Mouse (Mus musculus) right cerebral cortex, postnatal 14 days (tissue): Measurements from ENCODE around the gene Lamb1.
A peak's percentile ranks its signal among the peaks of the same experiment; 100 is the strongest.

Experiments used
- DNase-seq: peaks from one replicate; pipeline ENCODE4 v3.0.0; 2022

The Lamb1 gene

DNA sequence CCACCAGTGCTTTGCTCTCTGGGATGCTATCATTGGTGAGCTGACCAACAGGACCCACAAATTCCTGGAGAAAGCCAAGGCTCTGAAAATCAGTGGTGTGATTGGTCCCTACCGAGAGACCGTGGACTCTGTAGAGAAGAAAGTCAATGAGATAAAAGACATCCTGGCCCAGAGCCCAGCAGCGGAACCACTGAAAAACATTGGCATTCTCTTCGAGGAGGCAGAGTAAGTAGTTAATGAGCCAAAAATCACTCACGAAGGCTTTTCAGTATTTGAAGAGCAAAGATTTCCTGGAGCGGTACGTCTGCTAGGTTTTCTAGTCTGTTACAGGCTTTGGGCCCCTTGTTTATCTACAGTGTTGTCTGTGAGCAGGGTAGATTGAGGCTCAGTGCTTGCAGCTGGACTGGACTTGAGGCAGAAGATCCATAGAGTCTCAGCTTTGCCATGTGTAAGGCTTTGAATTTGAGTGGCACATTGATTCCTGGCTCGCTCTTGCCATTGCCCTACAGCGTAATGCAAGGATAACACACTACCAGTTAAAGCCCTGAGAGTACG, 53.5 kb downstream of the Lamb1 start:
- DNase-seq, result no peak

DNA sequence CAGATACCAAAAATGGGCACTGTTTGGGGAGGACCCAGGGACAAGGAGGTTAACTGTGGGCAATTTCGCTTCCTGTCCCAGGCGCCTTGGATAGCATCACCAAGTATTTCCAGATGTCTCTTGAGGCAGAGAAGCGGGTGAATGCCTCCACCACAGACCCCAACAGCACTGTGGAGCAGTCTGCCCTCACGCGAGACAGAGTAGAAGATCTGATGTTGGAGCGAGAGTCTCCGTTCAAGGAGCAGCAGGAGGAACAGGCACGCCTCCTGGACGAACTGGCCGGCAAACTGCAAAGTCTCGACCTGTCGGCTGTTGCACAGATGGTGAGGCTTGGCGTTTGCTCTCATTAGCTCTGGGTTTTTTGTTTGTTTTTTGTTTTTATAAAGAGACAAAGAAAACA, 55.8 kb downstream of the Lamb1 start:
- DNase-seq, result no peak

DNA sequence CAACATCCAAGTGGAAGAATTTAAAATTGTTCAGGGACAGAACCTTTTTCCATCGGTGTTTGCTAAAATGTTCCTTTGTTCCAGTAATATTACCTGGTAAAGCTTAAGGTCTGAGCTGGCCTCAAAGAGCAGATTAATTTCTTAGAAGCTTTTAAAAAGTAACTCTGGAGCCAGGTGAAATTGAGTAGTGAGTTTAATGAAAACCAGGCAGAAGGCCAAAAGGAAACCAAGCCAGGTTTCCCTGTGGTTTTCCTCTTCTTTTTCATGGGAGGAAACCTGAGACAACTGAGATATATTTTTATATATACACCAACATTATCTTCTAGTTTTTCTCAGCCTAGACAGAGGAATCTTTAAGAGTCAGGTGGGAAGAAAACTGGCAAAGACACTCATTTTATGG, 56.5 kb downstream of the Lamb1 start:
- DNase-seq, result no peak

DNA sequence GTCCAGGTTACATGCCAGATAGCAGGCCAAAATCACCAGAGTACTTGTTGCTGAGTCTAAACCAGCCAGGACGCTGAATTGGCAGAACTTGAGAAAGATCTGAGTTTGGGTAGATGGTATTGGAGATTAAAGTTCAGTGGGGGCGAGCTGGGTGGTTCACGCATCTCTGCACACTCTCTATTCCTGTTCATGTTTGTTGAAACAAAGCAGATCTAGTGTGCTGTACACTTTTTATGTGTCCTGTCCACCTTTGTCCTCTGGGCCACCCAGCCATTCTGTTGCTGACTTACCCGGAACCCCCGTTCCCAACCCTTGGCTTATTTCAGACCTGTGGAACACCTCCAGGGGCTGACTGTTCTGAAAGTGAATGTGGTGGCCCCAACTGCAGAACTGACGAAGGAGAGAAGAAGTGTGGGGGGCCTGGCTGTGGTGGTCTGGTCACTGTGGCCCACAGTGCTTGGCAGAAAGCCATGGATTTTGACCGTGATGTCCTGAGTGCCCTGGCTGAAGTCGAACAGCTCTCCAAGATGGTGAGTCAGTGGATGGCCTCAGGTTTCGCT, 58.2 kb downstream of the Lamb1 start:
- no peak for DNase-seq

DNA sequence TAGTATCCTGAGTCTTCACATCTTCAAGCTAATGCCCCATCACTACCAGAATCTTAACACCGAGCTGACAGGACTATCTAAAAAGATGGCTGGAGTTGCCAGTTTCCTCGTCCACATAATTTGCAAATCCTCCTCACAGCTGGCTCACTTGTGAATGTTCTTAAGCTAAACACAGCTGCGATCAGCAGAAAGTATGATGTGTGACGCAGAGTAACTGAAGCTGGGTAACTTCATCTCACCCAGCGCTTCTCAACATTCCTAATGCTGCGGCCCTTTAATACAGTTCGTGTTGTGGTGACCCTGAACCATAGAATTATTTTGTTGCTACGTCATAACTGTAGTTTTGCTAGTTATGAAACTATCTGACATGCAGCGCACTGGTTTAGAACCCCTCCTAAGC, 62.1 kb downstream of the Lamb1 start:
- DNase-seq, result no peak

DNA sequence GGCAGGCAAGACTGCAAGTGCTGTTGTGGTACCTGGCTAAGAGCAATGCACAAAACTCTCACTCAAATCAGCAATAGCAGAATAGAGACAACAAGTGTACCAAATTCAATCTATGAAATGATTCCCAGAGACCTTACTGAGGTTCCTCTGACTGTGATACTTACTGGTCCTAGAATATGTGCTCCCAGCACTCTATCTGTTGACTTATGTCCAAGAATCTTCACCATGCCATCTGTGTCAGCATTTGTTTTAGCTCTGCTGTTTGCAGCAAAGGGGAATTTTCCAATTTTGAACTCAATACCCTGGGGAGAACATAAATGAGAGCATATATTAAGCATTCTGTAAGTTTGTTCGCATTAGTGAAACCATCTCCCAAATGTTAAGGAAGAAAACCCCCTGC, 68.2 kb downstream of the Lamb1 start:
- DNase-seq, result no peak

DNA sequence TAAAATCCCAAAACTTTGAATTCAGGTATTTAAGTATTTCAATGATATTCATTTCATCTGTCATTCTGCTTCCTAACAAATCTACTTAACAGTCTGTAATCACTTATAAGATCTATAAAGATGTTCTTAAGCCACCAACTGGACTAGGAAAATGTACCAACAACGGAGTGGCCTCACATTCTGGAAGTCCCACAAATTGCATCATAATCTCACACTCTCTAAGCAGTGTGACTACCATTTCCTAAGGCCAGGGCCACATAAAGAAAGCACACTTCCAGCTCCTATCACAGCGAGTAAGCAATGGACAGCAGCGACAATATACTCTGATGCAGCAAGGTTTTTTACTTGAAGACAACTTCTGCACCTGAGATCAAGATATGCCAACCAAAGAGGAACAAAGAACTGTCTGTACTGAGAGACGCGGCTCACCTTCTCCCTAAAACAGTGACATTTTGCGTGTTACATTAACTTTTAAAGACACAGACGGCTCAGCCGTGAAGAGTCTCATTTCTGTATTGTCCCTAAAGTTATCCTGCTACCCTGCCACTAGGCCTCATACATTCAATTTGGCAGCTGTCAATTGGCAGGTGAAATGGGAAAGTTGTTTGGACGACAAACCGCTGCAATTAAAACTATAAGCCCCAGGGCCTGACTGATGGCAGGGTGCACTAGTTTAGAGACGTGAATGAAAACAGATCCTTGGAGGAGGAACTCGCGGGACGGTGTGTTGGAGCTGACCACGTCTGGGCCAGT, 85.3 kb downstream of the Lamb1 start:
- no peak for DNase-seq

DNA sequence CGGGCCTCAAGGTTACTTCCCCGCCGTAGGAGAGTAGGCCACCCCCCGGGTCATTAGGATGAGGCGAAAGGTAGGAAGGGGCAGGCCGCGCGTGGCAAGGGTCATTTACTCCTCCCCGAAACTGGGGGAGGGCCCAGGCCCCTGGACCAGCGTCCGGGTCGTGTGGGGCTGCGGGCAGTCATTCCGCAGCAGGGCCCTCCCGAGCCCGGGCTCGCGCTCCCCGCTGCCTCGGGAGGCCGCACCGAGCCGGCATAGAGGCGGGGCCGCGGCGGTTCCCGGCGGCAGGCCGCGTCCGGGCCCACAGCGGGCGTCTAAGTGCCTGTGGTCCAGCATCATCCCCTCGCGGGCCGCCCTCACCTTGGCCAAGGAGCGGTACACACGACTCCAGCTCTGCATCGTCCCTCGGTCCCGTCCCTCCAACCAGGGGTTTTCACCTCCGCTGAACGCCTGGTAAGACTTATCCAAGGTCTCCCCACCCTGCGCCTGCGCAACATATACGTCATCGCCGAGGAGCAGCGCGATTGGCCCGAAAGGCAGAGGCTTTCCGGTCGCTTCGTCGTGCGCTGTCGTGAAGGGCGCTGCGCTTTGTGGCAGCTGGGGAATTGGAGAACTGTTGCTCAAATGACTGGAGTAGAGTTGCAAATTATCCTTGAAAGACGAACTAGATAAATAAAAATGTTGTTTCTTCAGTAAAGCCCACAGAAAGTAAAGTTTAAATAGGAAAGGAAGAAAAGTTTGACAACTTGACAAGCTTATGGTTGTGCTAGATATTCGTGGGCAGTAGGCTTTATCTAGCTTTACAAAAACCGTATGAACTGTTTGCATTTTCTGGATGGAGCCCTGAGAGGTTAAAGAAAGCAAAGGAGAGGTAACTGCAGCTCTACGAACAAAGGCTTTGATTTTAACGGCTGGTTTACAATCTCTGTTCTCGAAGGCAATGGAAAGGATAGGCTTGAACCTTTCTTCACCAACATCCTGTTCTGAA, 86.2 kb downstream of the Lamb1 start, which contains the start of gene Dld:
TSS of gene Dld (minus strand) at position 510 of the 985 bp plus-strand sequence.
- DNase-seq, result peak; percentile 97

DNA sequence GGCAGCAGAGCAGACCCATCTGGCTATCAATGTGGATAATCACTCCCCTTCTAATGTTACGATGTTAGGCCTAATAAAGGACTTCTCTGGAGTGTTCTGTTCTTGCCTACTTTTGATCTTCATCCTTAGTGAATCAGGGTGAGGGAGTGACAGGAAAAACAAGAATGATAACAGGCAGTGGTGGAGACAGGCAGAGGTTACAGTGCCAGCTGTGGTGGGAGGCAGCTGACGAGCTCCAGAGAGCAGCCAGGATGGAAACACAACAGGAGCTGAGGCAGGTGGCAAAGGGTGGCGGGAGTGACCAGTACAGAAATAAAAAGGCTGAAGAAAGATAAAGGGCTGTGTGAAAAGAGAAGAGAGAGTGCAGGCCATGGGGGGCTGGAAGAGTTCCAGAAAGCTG, 101.4 kb downstream of the Lamb1 start:
- no peak for DNase-seq

DNA sequence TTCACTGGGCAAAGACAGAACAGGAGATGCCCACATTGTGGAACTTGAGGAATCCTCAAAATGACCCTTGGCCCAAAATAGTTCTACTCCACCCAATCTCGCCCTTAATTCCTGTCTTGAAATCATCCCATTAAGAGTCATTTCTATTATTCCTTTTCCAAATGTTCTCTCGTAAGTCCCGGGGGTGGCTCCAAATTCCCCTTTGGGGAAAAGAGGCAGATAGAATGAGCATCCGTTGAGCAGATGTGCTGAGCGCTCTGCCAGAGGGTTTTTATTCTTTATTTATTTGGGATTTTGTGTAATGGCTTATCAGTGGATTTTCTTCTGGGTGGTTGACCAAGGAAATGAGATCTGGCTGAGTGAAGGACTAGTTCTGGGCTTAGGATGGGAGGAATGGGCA, 102.7 kb downstream of the Lamb1 start:
- DNase-seq, result no peak

DNA sequence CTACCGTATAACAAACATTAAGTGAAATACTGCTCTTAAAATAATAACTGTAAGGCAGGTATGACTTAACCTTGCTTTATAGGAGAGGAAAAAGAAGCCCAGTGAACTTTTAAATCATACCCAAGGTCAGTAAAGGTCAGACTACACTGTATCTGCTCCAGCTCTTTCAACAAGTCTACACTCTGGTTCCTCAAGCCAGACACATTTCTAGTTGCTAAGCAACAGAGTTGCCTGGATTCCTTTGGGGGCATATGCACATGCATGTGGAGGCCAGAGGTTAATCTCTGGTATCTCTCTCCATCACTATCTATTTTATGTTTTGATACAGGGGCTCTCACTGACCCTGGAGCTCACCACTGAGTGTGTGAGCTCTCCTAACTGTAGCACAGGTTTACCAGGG, 104.1 kb downstream of the Lamb1 start:
- no peak for DNase-seq

DNA sequence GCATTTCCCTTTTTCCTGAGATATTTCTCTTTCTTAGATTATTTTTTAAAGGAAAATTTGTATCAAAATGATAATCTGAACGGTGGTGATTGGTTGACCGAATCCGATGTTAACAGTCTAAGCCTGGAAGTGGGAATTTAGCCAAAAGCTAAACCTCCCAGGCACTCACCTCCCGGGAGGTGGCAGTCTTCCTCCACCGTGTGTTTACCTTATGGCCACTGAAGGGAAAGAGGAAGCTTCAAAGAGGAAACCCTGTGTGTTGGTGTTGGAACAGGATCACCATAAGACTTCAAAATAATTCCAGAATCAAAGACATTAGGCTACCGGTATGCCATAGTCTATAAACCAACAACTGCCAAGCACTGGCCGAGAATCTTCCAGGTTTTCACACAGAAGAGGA, 104.6 kb downstream of the Lamb1 start:
- DNase-seq, result no peak

DNA sequence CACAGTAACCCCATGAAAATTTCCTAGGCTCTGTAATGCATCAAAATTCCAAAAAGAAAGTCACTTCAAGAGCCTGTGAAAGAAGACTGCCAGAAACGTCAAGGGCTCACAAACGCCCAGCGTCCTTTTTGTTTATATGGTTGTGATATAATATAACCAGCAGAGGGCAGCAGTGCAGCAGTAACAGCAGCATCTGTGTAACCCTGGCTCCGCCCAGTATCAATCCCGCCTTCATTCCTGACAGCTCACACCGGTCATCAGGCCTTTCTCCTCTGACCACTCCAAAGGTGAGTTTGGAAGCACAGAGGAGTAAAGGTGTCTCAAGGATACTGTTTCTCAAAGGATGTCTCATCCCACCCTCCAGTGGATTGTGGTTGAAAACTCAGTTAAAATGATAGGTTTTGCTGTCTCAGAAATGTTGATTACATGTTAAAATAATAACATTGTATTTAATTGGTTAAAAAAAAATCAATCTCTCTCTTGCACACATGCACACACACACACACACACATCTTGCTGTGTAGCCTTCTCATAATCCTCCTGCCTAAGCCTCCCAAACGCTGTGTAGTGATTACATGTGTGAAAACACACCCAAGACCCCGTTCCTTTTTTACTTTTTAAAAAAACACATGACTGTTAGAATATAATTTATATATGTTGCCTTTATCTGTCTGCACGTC, 109.7 kb downstream of the Lamb1 start:
- DNase-seq, result peak; percentile 56

DNA sequence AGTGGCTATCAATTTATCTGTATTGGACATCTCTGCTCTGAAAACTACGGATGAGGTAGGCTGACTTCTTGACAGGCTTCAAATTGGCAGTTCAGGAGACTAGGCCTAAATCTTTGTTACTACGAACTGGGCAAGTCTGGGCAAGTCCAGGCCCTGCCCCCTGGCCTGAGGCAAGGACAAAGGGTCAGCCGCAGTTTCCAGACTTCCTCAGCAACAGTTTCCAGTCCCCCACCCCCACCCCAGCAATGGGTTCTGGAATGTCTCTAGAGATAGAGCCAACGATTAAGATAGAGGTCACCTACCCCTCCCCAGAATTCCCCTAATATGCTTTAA, 110.2 kb downstream of the Lamb1 start:
- DNase-seq, result no peak

DNA sequence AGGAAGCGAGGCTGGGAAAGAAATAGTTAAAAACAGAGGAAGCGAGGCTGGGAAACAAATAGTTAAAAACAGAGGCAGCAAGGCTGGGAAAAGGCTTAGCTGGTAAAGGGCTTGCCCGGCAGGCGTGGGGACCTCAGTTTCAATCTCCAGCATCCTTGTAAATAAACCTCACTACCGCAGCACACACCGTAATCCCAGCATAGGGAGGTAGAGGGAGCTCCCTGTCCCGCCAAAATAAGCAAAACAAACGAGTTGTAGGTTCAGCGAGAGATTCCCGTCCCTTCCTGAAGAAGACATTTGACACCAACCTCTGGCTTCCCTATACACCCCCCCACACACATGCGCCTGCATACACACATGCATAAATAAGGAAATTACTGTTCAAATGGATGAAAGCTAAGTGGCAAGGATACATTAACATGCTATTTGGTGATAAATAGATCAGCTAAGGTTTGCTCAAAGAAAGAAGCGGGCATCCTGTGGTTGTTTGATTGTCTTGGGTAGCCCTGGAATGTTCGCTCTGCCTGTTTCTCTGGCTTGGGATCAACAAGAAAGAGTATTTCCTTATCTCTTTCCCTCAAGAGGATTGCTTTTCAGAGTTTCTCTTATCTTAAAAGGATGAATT, 111.4 kb downstream of the Lamb1 start:
- no peak for DNase-seq

DNA sequence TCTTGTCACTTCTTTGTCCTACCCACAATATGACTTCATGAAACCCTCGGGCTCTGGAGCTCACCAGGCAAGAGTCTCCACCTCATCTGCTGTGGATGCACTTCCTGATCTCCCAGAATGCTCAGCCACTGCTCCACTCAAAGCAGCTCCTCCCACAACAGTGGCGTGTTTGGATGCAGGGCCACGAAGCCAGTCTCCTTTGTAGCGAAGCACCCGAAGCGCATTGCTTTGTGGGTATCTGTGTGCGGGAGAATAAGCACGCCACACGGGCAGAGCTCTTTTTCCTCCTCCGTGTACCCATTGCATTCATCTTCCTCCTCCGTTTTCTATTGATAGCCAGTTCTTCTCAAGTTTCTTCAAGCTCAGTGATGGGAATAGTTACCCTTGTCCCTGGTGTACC, 112.2 kb downstream of the Lamb1 start:
- DNase-seq, result no peak
